Mouse (Mus musculus) cortical plate, adult 2 months (tissue): ENCODE measurements around the gene Osbp2. TPM values are rescaled to one million over a fixed set of nuclear protein-coding genes. Genes with fewer than 3 reads are reported as not detected.

Source experiments
- H3K27ac ChIP-seq: fragments of 200-500 bp; 2 replicates; pipeline ENCODE4 v1.5.1; 2012; ENCODE audit warnings: low read length, control low read depth, inconsistent platforms; ENCODE audit not compliant: insufficient read depth
- H3K4me1 ChIP-seq: fragments of 200-500 bp; 2 replicates; pipeline ENCODE4 v1.6.1; 2011; ENCODE audit warnings: low read length; ENCODE audit not compliant: control insufficient read depth, insufficient read depth
- H3K4me3 ChIP-seq: fragments of 200-500 bp; 2 replicates; pipeline ENCODE4 v1.5.1; 2011; ENCODE audit warnings: mild to moderate bottlenecking, low read length, control low read depth; ENCODE audit not compliant: insufficient read depth
- CTCF ChIP-seq: fragments of 200-500 bp; IDR thresholded peaks from 2 replicates; pipeline ENCODE4 v1.5.1; 2011; ENCODE audit warnings: mild to moderate bottlenecking, control low read depth, low read length; ENCODE audit not compliant: insufficient read depth; ENCODE audit errors: extremely low read depth
- POLR2A ChIP-seq: fragments of 200-500 bp; IDR thresholded peaks from 2 replicates; pipeline ENCODE4 v1.6.1; 2011; ENCODE audit warnings: mild to moderate bottlenecking, low read length, control low read depth; ENCODE audit not compliant: insufficient read depth; ENCODE audit errors: extremely low read depth
- polyA plus RNA-seq: library from polyadenylated mRNA; depleted of rRNA; stranded (reverse); fragments of >200 nt; gene quantifications from 2 replicates; pipeline ENCODE4 v1.2.3, GENCODE M21; 2012

Gene Osbp2
- polyA plus RNA-seq, 1 experiment = 129 TPM

DNA sequence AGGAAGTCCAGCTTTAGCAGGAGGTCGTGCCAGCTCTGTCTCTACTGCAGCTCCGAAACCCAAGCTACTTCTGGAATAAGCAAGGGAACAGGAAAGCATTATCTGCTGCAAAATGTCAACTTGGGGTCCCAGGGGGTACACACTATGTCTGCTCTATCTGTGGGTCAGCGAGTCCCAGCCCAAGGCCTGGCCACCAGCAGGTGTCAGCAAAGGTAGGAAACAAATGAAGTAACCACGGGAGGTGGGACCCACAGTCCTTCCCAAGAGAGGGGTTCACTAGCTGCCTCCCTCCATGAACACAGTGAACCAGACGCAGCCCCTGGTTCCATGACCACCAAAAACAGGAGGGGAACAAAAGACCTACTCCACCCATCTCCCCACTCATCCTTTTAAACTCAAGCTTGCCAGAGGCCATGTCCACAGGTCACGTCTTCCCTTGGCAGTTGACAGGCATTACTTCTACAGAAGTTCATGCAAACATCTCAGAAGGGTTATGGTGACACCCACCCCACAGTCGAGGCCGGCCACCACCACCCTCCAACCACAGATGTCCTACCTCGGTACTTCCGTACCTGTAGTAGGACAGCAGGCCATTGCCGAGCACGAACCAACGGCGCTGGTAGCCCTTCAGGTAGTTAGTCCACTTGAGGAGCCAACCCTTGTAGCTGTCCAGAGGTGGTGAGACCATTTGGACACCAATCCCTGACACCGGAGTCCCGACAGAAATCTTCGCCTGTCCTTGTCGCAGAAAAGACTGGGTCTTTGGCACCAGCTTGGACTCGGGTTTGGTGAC is 846 bp downstream of the Osbp2 start:
- Histone ChIP-seq H3K4me1 (peaks cover 5% of the 10 kb centered on the region), H3K4me3 (peak overlapping the region; percentile 71), H3K27ac (peak overlapping the region; percentile 39; the same call in 1 of the 2 replicates)
- TF ChIP-seq POLR2A = no peak
- TF ChIP-seq CTCF = no peak

DNA sequence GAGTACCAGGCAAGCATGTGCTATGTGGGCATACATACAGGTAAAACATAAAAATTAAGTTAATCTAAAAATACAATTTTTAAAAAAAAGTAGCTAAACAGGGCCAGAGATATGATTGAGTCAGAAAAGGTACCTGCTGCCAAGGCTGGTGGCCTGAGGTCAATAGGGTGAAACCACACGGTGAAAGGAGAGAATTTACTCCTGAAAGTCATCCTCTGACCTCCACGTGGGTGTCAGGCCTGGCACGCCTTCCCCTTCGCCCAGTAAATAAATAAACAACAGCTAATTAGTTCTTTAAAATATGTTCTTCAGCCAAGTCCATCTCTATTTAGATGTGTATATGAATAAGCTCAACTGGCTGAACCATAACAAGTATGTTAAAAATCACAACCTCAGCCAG is 3.3 kb downstream of the Osbp2 start:
- peaks cover 7% of the 10 kb centered on the region for H3K4me1 ChIP-seq
- no peak overlapping the region; the same call in 1 of the 2 replicates for H3K4me3 ChIP-seq
- TF ChIP-seq CTCF = no peak
- no peak for TF ChIP-seq POLR2A
- H3K27ac ChIP-seq = no peak overlapping the region

DNA sequence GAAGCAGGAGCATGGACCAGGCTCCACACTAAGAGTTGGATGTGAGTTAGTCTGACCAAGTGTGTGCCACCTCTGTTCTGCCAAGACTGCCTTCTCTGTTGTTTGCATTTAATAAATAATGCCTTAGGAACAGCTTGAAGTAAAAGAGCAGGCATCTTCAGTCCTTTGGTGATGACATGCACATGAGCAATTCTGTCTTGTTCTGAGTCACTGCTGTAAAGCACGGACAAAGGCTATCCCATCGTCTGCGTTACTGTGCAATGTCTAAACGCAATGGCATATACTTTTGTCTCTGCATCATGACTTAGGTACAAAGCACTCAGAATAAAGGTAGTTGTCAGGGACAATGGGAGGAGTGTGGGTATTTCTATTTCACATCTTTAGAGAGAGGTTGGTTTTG is 3.9 kb downstream of the Osbp2 start:
- no peak overlapping the region for H3K27ac ChIP-seq
- TF ChIP-seq CTCF (no peak), POLR2A (no peak)
- no peak overlapping the region for H3K4me3 ChIP-seq
- peaks cover 7% of the 10 kb centered on the region for H3K4me1 ChIP-seq

DNA sequence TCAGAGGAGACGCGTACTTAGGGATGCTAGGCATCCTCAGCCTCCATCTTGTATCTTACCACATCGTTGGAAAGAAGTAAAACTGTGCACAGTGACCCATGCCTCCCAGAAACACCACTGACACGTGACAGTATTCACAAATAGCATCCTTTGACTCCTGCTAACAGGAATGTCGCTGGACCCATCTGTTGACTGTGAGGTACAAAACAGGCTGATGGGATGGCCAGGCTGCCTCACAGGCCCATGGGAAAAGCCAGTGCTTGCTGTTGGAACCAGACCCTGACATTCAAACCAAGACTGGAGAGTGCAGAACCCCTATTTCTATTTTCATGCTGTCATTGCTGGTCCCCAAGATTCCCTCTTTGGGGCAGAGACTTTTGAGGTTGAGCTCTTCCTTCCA is 5.8 kb downstream of the Osbp2 start:
- H3K4me3 ChIP-seq = no peak overlapping the region
- TF ChIP-seq CTCF (no peak), POLR2A (no peak)
- no peak overlapping the region for H3K27ac ChIP-seq
- H3K4me1 ChIP-seq = peaks cover 10% of the 10 kb centered on the region

DNA sequence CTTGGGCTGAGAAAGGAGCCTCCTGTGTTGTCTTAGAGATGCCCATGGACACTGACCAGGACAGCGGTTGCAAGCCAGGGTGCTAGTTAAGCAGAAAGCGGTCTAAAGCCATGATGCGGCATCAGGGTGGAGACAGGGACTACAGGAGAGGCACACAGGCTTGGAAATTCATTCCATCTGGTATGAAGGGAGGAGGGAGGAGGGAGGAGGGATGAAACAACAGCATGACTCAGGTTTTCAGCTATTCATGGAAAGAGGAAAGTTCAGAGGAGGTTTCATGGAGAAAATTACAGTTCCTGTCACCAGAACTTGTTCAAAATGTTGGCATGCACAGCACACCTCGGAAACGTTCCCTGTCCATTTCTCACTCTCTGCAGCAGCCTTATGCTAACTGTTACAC is 7.9 kb downstream of the Osbp2 start:
- no peak overlapping the region for H3K4me3 ChIP-seq
- peak overlapping the region; percentile 48; the same call in 1 of the 2 replicates for H3K27ac ChIP-seq
- TF ChIP-seq POLR2A (no peak), CTCF (no peak)
- peaks cover 9% of the 10 kb centered on the region for H3K4me1 ChIP-seq

DNA sequence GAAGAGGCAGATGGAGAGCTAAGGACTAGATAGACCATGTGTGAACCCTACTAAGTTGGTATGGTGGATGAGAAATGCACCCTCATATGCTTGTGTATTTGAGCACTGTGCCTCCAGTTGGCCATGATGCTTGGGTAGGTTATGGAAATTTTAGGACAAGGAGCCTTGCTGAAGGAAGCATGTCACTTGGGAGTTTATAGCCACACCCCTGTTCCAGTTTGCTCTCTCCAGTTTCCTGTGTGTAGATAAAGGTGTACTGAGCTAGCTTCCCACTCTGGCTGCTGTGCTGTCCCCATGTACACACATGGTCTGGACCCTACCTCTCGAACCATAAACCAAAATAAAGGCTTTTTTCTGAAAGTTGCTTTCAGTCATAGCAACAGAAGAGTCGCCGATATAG is 9.5 kb downstream of the Osbp2 start:
- no peak overlapping the region for H3K4me3 ChIP-seq
- H3K27ac ChIP-seq = peak overlapping the region; percentile 34; the same call in 1 of the 2 replicates
- peaks cover 17% of the 10 kb centered on the region for H3K4me1 ChIP-seq
- TF ChIP-seq POLR2A (no peak), CTCF (no peak)

DNA sequence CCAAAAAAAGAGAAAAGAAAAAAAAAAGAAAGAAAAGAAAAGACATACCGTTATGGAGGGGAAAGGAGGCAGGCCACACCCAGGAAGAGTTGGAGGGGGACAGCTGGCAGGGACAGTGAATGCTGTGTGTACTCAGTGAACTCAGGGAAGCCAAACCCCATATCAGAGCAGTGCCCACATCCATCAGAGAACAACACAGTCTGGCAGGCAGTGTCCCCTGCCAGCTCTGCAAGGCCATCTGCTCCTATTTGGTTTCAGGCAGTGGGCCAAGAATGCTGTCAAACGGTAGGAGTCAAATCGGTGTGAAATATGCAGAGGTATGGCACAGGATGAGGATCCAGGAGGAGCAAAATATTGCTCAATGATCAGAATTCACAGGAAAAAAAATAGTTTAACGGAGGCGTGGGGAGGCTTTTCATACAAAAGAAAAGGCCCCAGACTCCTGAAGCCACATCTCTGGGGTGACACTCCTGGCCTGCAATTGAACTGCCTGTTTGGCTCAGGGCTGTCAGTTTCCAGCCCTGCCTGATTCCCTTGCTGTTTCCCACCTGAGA is 10.1 kb downstream of the Osbp2 start:
- no peak overlapping the region for H3K4me3 ChIP-seq
- H3K4me1 ChIP-seq = peaks cover 19% of the 10 kb centered on the region
- H3K27ac ChIP-seq = peak overlapping the region; percentile 34; the same call in 1 of the 2 replicates
- TF ChIP-seq POLR2A = no peak
- no peak for TF ChIP-seq CTCF

DNA sequence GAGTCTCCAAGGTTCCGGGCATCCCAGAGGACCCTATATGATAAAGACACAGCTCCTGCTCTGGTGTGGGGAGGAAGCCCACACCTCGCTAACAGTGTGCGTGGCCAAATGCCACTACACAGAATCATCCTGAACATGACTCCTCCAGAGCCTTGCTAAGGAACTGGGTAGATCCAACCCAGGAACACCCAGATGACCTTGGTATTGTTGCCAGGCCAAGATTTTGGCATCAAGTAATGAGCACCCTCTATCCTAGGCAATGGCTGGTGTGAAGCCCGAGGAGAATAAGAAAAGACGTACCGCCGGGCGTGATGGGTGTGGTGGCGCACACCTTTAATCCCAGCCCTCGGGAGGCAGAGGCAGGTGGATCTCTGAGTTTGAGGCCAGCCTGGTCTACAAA is 10.7 kb downstream of the Osbp2 start:
- H3K27ac ChIP-seq = peak overlapping the region; percentile 52; the same call in 1 of the 2 replicates
- no peak for TF ChIP-seq CTCF
- TF ChIP-seq POLR2A = no peak
- peaks cover 20% of the 10 kb centered on the region for H3K4me1 ChIP-seq
- H3K4me3 ChIP-seq = no peak overlapping the region

DNA sequence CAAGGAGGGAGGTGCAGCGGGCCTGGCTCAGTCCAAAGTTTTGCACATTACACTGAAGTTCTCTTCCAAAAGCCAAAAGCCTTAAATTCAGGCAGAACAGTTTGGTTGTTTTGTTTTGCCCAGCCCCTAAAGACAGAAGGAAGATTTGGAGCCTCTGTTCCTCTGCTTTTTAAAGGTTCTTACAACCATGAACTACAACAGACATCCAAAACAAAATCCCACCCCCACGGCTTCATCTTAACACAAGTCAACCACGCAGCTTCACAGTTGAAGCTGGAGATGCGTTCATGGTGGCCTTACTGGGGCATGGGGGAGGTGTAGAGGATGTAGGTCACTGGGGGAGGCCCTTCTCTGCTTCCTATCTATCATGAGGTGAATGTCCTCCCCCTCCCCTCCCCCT is 11.8 kb downstream of the Osbp2 start:
- no peak for TF ChIP-seq POLR2A
- no peak for TF ChIP-seq CTCF
- 0 out of 2 replicates have a peak overlapping the region, but pooled peaks have one; percentile 7 for H3K27ac ChIP-seq
- peaks cover 24% of the 10 kb centered on the region for H3K4me1 ChIP-seq
- no peak overlapping the region for H3K4me3 ChIP-seq

DNA sequence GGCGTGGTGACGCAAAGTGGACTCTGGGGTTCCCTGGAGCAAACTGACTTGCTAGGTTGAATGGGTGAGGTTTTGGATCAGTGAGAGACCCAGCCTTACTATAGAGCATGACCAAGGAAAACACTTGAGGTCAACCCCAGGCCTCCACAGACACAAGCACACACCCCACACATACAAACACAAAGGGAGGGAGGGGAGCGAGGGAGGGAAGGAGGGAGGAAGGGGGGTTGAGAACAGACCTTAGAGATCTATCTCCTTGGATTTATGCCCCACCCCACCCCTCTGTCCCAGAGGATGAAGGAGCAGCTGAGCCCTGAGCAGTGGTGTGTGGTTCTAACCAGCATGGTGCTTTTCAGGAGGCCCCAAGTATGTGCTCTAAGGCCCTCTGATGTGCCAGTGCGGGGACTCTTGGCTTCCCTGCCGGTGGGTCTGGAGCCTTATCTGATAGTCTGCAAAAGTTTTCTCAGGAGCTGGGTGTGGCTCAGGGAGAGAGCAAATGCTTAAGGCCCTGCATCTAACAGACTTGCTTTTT is 12.9 kb downstream of the Osbp2 start:
- TF ChIP-seq CTCF = no peak
- Histone ChIP-seq H3K4me1 (peaks cover 22% of the 10 kb centered on the region), H3K4me3 (no peak overlapping the region), H3K27ac (no peak overlapping the region)
